Mouse (Mus musculus) Patski (cell line): Measurements from ENCODE around the gene Tpd52l2. TPM values are rescaled to one million over a fixed set of nuclear protein-coding genes. Genes with fewer than 3 reads are reported as not detected.

Experiments used
- ATAC-seq: fragments of 100-300 bp; one replicate; pipeline ENCODE4 v1.8.0; 2021
- CTCF ChIA-PET: fragments of 350-600 bp; sonication (Branson Sonifier 250); formaldehyde crosslinking; loops from one replicate; lab custom pipeline; 2022; ENCODE audit warnings: inconsistent platforms; lab: Charles Lee
- POLR2A ChIA-PET: fragments of 350-600 bp; sonication (Branson Sonifier 250); formaldehyde crosslinking; loops from one replicate; lab custom pipeline; 2022; ENCODE audit warnings: antibody characterized with exemption, inconsistent platforms; lab: Charles Lee
- DNase-seq: peaks from one replicate; pipeline ENCODE4 v3.0.0-alpha.2; 2011; ENCODE audit warnings: low read depth, low spot score
- H3K27me3 ChIP-seq: fragments of 371-371 bp; one replicate; pipeline ENCODE4 v1.5.1; 2021
- CTCF ChIP-seq: fragments of 100-300 bp; IDR thresholded peaks from one replicate; pipeline ENCODE4 v1.5.1; 2021
- in situ Hi-C: fragments of 300-500 bp; cut with MboI; formaldehyde crosslinking; loops from 3 replicates; pipeline ENCODE4 v1.11.1; 2018; ENCODE audit warnings: low pct_unique_long_range_greater_than_20kb, mixed read lengths
- polyA plus RNA-seq: library from polyadenylated mRNA; unstranded; gene quantifications from one replicate; pipeline ENCODE4 v1.2.3, GENCODE M21; 2021

The Tpd52l2 gene
- polyA plus RNA-seq, result 179 TPM

DNA sequence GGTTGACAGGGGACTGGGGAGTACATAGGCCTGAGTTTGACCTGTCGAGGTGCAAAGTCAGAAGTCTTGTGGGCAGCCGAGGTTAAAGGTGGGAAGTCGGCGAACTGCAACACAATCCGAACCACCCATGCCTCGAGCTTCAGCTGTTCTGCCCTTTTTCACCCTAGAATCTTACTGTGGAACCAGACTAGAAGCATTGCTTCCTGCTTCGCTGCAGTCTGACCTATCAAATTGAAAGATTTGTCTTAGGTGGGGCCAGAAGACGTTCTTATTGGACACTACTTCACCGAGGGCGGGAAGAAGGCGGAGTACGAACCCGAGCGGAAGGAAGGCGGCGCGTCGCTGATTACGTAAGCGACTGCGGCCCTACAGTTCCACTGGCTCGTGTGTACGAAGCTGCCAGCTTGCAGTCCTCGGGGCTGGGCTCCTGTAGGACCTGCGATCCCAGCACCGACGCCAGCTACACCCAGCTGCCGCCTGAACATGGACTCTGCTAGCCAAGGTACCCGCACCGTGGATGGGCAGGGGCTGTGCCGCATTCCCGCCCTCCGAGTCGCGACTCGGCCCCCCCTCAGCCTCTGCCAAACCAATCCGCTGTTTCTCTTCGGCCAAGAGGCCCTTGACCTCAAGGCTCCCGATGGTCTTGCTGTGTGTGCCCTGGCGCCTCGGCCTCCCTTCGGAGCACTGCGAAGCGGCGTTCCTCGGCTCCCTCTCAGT is at the start of gene Tpd52l2:
TSS of gene Tpd52l2 (plus strand) at position 312 of the 717 bp plus-strand sequence.
- peak; percentile 94 for ATAC-seq
- TF ChIP-seq CTCF, result no peak
- CTCF ChIA-PET, result interaction anchor here (0.7 to 3.6 kb wide), 19 partner anchors 9 to 310 kb away, joined by 3 to 44 read pairs (median 5); partner anchors contain the start of genes Dnajc5 and Ppdpf
- H3K27me3 ChIP-seq, result no peaks in the 10 kb centered on the region
- in situ Hi-C loops, result no loop called here
- DNase-seq, result peak; percentile 81
- POLR2A ChIA-PET, result interaction anchor here (0.6 to 1.9 kb wide), 6 partner anchors 14 to 121 kb away, joined by 3 to 7 read pairs (median 4); no protein-coding TSS in a partner anchor

DNA sequence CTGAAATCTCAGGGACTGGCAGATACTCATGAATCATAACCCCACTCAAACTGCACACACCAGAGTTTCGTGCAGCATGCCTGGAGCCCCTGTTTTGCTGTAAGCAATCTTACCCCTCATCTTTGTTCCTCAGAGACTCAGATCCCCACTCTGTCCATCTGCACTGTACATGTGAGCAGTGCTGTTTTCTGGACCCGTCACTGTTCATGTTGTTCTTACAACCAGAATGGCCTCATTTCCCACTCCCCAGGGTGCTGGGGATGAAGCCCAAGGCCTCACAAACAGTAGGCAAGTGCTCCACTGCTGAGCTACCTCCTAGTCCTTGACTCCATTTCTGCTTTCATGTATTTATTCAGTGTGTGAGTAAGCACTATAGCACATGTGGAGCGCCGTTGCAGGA is 44.8 kb upstream of the Tpd52l2 start:
- H3K27me3 ChIP-seq, result no peaks in the 10 kb centered on the region
- in situ Hi-C loops, result no loop called here
- CTCF ChIA-PET, result no interaction called here
- DNase-seq (no peak), ATAC-seq (no peak)
- TF ChIP-seq CTCF, result no peak
- POLR2A ChIA-PET, result no interaction called here

DNA sequence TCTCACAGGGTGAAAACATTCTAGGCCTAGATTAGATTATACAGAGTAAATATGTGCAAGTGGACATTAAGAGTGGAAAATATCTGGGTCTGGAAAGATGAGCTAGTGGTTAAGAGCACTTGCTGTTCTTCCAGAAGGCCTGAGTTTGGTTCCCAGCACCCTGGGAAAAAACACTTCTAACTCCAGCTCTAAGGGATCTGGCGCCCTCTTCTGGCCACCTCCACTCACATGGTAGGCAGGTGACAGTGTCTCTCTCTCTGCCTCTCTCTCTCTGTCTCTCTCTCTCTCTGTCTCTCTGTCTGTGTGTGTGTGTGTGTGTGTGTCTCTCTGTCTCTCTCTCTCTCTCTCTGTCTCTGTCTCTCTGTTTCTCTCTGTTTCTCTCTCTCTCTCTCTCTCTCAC is 43.7 kb upstream of the Tpd52l2 start:
- ATAC-seq (no peak), DNase-seq (no peak)
- H3K27me3 ChIP-seq, result no peaks in the 10 kb centered on the region
- in situ Hi-C loops, result no loop called here
- no peak for TF ChIP-seq CTCF
- ChIA-PET CTCF (interaction anchor here (1.0 kb wide), 1 partner anchor 42 kb away, joined by 3 read pairs; no protein-coding TSS in a partner anchor), POLR2A (no interaction called here)

DNA sequence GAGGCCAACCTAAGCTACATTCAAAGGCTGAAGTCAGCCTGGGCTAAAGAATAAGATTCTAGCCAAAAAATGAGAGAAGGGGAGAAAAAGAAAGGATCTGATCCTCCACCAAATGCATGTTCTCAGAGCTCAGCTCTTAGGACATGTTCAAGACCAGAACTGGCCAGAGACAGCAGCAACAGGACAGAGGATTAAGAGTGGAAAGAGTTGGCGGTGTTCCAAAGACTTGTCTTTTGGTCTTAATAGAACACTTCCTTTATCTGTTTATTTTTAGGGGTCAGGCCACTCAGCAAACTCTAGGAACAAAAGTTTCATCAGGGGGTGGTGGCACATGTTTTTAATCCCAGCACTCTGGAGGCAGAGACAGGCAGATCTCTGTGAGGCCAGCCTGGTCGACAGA is 41.0 kb upstream of the Tpd52l2 start:
- TF ChIP-seq CTCF, result no peak
- POLR2A ChIA-PET, result no interaction called here
- in situ Hi-C loops, result loop anchor here (5.0 kb wide), 1 partner anchor 39 kb away; no protein-coding TSS in a partner anchor
- no peaks in the 10 kb centered on the region for H3K27me3 ChIP-seq
- CTCF ChIA-PET, result interaction anchor here (1.1 to 2.2 kb wide), 4 partner anchors 9 to 63 kb away, joined by 3 to 7 read pairs (median 3); no protein-coding TSS in a partner anchor
- DNase-seq (no peak), ATAC-seq (no peak)

DNA sequence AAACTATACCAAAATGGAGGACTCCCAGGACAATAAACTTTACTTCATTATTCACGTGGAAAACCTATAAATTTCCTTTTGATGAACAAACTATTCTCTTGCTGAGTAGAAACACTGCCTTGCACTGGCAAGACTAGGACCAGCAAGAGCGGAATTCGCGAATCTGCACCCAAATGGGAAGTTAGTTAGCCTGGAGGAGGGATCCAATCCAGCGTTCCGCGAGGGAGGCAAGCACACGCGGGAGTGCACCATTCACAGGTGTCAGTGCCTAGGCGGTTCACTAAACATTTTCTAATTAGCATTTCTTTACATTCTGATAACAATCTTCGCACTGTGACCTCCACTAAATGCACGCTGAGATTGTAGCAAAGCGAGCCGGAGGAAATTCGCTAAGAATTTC is 39.1 kb upstream of the Tpd52l2 start:
- no peak for TF ChIP-seq CTCF
- ATAC-seq, result no peak
- in situ Hi-C loops, result loop anchor here (5.0 kb wide), 1 partner anchor 41 kb away; no protein-coding TSS in a partner anchor
- POLR2A ChIA-PET, result interaction anchor here (1.7 kb wide), 1 partner anchor 63 kb away, joined by 3 read pairs; no protein-coding TSS in a partner anchor
- no peaks in the 10 kb centered on the region for H3K27me3 ChIP-seq
- CTCF ChIA-PET, result interaction anchor here (0.8 to 1.7 kb wide), 2 partner anchors 16 to 46 kb away, joined by 3 read pairs; no protein-coding TSS in a partner anchor
- no peak for DNase-seq

DNA sequence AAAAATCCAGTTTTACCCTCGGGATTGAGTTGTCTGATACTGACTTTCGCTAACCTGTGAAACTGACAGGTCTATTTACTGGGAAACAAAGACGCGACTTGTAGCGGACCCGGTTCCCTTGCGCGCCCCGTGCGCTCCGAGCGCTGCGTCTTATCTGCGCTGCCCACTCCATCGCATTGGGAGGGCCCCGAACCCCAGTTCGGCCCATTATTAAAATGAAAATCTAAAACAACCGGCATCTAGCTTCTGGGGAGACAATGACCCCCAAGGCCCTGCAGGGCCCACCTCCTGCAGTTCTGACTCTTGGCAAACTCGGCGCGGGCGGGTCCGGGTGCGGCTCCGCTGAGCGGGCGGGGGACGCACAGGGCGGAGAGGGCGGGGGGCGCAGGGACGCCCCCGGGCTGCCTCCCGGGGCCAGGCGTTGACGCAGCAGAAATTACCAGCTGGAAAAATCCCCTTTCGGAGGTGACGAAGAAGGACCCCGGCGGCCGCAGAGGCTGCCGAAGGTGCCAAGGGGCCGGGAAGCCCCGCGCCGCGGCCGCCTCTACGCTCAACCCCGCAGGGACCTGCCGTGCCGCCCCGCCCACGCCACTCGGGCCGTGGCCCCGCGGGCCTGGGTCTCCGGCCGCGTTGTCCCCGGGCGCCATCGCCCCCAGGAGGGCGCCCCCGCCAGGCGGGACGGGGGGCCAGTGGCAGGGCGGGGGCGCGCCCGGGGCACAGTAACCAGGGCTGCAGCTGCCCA is 38.4 kb upstream of the Tpd52l2 start:
- ATAC-seq, result peak; percentile 6
- TF ChIP-seq CTCF, result no peak
- ChIA-PET POLR2A (interaction anchor here (1.2 to 1.7 kb wide), 2 partner anchors 37 to 63 kb away, joined by 3 read pairs; no protein-coding TSS in a partner anchor), CTCF (interaction anchor here (0.8 kb wide), 1 partner anchor 46 kb away, joined by 3 read pairs; no protein-coding TSS in a partner anchor)
- no peak for DNase-seq
- no peaks in the 10 kb centered on the region for H3K27me3 ChIP-seq
- in situ Hi-C loops, result loop anchor here (5.0 kb wide), 1 partner anchor 41 kb away; no protein-coding TSS in a partner anchor

DNA sequence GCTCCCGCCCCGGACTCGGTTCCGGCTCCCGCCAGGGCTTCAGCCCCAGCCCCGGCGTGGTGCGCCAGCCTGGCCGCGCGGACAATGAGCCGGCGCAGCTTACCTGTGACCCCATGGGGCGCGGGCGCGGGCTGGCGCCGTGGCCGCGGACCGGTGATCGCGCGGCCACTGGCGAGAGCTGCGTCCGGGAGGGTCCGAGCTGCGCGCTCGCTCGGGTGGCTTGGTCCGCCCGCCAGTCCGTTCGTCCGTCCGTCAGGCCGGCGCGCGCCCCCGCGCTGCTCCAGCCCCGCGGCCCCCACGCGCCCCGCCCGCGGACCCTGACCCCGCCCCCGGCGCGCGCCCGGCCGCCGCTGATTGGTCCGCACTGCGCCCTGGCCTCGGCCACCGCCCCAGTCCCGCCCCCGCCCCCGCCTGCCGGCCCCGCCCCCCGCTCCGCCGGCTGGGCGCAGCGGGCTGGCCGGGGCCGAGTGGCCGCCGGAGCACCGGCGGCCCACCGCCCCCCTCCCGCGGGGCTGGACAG is 37.7 kb upstream of the Tpd52l2 start, which contains the start of gene Zbtb46:
TSS of gene Zbtb46 (minus strand) at position 274 of the 520 bp plus-strand sequence.
- H3K27me3 ChIP-seq, result no peaks in the 10 kb centered on the region
- no peak for DNase-seq
- ChIA-PET CTCF (interaction anchor here (1.1 kb wide), 1 partner anchor 41 kb away, joined by 3 read pairs; no protein-coding TSS in a partner anchor), POLR2A (interaction anchor here (1.2 to 1.7 kb wide), 2 partner anchors 36 to 64 kb away, joined by 3 read pairs; no protein-coding TSS in a partner anchor)
- in situ Hi-C loops, result loop anchor here (5.0 kb wide), 1 partner anchor 42 kb away; no protein-coding TSS in a partner anchor
- TF ChIP-seq CTCF, result no peak
- ATAC-seq, result peak; percentile 82

DNA sequence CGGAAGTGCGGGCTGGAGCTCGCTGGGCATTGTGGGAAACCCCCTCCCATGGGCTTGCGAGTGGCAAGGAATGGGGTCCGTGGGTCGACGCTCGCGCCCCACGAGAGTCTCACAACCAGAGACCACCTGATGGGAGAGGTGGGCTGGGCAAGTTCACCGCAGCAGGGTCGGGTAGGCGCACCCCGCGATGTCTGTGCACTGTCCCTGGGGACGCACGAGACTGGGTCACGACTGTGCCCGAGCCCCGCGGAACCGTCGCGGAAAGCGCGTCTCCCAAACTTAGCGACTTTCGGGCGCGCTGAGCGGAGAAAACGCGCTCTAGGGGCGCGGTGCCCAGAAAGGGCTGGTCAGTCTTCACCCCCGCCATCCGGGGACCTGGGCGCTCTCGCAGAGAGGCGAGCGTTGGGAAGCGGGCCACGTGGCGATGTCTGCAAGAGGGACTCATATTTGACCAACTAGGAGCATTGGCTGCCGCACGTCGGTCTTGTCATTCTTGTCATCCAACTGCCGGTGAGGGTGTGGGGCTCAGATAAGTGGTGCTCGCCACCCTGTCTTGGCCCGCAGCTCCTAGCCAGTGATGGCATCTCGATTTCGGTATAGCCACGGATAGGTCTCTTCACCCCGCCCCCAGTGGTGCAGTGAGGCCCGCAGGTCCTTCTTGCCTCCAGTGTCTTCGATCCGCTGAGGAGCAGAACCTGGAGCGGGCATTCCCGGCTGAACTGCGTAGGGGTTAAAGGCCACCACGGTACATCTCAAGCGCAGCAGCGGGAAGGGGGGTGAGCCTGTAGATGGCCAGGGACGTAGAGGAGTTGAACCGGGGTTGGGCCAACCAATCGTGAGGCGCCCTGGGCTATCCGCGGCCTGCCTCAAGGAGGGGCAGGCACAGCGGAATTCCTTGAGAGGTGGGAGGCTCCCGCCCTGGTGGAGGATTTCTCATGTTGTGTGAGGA is 37.0 kb upstream of the Tpd52l2 start:
- no peak for TF ChIP-seq CTCF
- ChIA-PET CTCF (interaction anchor here (1.1 kb wide), 1 partner anchor 42 kb away, joined by 3 read pairs; no protein-coding TSS in a partner anchor), POLR2A (interaction anchor here (1.2 to 1.7 kb wide), 2 partner anchors 36 to 65 kb away, joined by 3 read pairs; no protein-coding TSS in a partner anchor)
- H3K27me3 ChIP-seq, result no peaks in the 10 kb centered on the region
- DNase-seq (no peak), ATAC-seq (peak; percentile 5)
- in situ Hi-C loops, result loop anchor here (5.0 kb wide), 1 partner anchor 43 kb away; no protein-coding TSS in a partner anchor

DNA sequence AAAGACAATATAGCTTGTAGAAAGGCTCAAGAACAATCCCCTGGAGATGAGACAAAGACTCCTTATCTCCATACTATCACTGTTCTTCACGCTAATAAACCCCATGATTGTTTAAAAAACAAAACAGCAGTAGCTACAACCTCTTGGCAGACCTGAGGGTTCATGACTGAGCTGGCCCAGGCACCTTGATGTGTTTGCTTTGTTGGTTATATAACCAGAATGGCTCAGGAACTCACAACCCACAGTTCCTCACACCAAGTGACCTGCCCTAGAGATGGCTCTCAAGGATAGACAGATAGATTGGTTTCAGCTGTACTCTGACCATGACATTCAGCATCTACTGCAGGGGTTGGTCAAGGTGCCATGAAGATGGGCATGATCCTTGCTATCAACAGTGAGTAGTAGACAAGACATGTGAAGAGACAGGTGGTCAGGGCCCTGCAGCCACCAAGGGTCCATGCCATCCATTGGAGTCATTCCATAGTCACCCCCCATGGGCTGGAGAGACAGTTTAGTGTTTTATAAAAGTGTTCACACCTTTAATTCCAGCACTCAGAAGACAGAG is 35.3 kb upstream of the Tpd52l2 start:
- in situ Hi-C loops, result no loop called here
- peaks cover 4% of the 10 kb centered on the region for H3K27me3 ChIP-seq
- TF ChIP-seq CTCF, result no peak
- DNase-seq, result no peak
- ChIA-PET CTCF (no interaction called here), POLR2A (interaction anchor here (0.9 kb wide), 2 partner anchors 14 to 35 kb away, joined by 3 to 4 read pairs; partner anchors contain the start of gene Tpd52l2)
- no peak for ATAC-seq
